Comparison of ENCODE assay signal across 1 mouse cellular context in the genomic region with DNA sequence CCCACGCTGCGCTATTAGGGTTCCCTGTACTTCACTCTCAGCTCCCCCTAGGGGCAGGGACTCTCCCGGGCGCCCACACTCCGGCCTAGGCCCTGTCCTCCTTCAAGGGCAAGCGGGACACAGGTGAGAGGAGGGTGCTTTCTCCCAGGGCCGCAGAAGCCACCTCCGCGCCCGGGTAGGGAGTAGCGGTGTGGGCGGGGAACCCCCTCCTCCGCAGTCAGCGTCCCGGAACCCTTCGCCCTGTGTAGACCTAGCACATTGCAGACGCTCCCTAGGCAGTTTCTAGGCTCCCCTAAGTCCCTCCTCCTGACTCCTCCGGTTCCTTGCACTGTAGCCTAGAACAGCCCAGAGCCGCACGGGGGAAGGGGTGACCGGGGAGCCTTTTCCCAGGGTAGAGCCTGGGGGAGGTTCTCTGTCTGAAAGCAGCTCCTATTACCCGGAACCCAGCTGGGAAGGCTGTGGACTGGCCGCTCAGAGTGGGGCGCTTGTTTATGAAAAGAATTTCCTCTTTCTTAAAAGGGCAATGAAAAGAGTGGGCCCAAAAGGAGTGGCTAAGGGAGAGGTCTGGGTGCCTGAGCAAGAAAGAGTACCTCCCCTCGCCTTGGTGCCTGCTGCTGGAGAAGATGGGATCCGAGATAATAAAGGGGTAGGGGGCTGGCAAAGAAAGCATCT.
A peak's percentile ranks its signal among the peaks of the same experiment; 100 is the strongest.
TF ChIP-seq lines count a peak whose summit lies in the region.

No protein-coding gene starts in this region.

TF ChIP-seq in CH12.LX, 34 proteins besides CTCF, POLR2A, EP300 and RAD21:
- TF ChIP-seq PAX5 (IDR thresholded peaks at IDR 0.05; ENCODE audit: low read length) (no peak), MYC (IDR thresholded peaks at IDR 0.05; ENCODE audit: low read depth, low read length) (0 out of 2 replicates have a peak, but pooled peaks have one; percentile 41), E2F4 (IDR thresholded peaks at IDR 0.05; ENCODE audit: insufficient replicate concordance, low read depth, low read length) (no peak), ZC3H11A (IDR thresholded peaks at IDR 0.05; ENCODE audit: low read depth, low read length) (no peak), TBP (conservative IDR thresholded peaks at IDR 0.05; ENCODE audit: low read depth, low read length) (peak; percentile 62; the same call in 1 of the 2 replicates), ELF1 (IDR thresholded peaks at IDR 0.05; ENCODE audit: low read depth, low read length) (peak; percentile 82), MEF2A (IDR thresholded peaks at IDR 0.05; ENCODE audit: borderline replicate concordance, low read depth, low read length) (peak; percentile 75), IRF4 (IDR thresholded peaks at IDR 0.05; ENCODE audit: low read depth, low read length) (peak; percentile 85), NRF1 (IDR thresholded peaks at IDR 0.05; ENCODE audit: low read depth, low read length) (no peak), MXI1 (IDR thresholded peaks at IDR 0.05; ENCODE audit: low read depth, low read length) (peak; percentile 89), JUND (conservative IDR thresholded peaks at IDR 0.05; ENCODE audit: low read depth, low read length) (peak; percentile 7; the same call in 1 of the 2 replicates), CHD1 (IDR thresholded peaks at IDR 0.05; ENCODE audit: low read depth, low read length) (no peak), TCF12 (IDR thresholded peaks at IDR 0.05; ENCODE audit: low read depth, low read length) (peak; percentile 83), NELFE (IDR thresholded peaks at IDR 0.05; ENCODE audit: low read depth, low read length) (peak; percentile 53; the same call in 1 of the 2 replicates), ZKSCAN1 (IDR thresholded peaks at IDR 0.05; ENCODE audit: borderline replicate concordance, low read depth, low read length) (no peak), ETS1 (conservative IDR thresholded peaks at IDR 0.05; ENCODE audit: low read depth, low read length) (peak; percentile 75), KAT2A (IDR thresholded peaks at IDR 0.05; ENCODE audit: insufficient replicate concordance, low read length) (peak; percentile 59; the same call in 1 of the 2 replicates), HCFC1 (IDR thresholded peaks at IDR 0.05; ENCODE audit: low read depth, low read length) (peak; percentile 75), RCOR1 (conservative IDR thresholded peaks at IDR 0.05; ENCODE audit: low read depth, low read length) (peak; percentile 96), JUN (IDR thresholded peaks at IDR 0.05; ENCODE audit: insufficient read depth, low read depth, low read length) (no peak), UBTF (IDR thresholded peaks at IDR 0.05; ENCODE audit: low read depth, low read length) (peak; percentile 92), MAFK (IDR thresholded peaks at IDR 0.05; ENCODE audit: insufficient replicate concordance, low read length) (peak; percentile 22; the same call in 1 of the 2 replicates), USF2 (conservative IDR thresholded peaks at IDR 0.05; ENCODE audit: low read depth, low read length) (no peak), POLR2AphosphoS2 (IDR thresholded peaks at IDR 0.05; ENCODE audit: low read depth, low read length) (no peak), BHLHE40 (IDR thresholded peaks at IDR 0.05; ENCODE audit: low read depth, low read length) (peak; percentile 70), GABPA (IDR thresholded peaks at IDR 0.05; ENCODE audit: insufficient replicate concordance, low read depth, low read length) (no peak; the same call in 1 of the 2 replicates), CHD2 (IDR thresholded peaks at IDR 0.05; ENCODE audit: low read length) (peak; percentile 19; the same call in 1 of the 2 replicates), MAZ (IDR thresholded peaks at IDR 0.05; ENCODE audit: low read depth, low read length) (peak; percentile 97), ZMIZ1 (IDR thresholded peaks at IDR 0.05; ENCODE audit: low read depth, low read length) (0 out of 2 replicates have a peak, but pooled peaks have one; percentile 17), USF1 (IDR thresholded peaks at IDR 0.05; ENCODE audit: low read depth, low read length) (no peak), SIN3A (IDR thresholded peaks at IDR 0.05; ENCODE audit: low read length) (peak; percentile 99), SMC3 (IDR thresholded peaks at IDR 0.05; ENCODE audit: low read depth, low read length) (peak; percentile 80), ZNF384 (IDR thresholded peaks at IDR 0.05; ENCODE audit: low read depth, low read length) (no peak; the same call in 1 of the 2 replicates), MAX (IDR thresholded peaks at IDR 0.05; ENCODE audit: low read length) (0 out of 2 replicates have a peak, but pooled peaks have one; percentile 52)
